Mouse (Mus musculus) heart, adult 2 months (tissue): Measurements from ENCODE around the gene Zfp719.

Experiments
- CTCF ChIP-seq: fragments of 200-600 bp; IDR thresholded peaks from 2 replicates; pipeline ENCODE4 v1.8.1; 2022; ENCODE audit warnings: antibody characterized with exemption, mild to moderate bottlenecking, moderate library complexity
- EP300 ChIP-seq: fragments of 200-500 bp; IDR thresholded peaks from 2 replicates; pipeline ENCODE4 v1.6.1; 2011; ENCODE audit warnings: low read depth, low read length, control low read depth; ENCODE audit not compliant: insufficient read depth
- POLR2A ChIP-seq: fragments of 200-500 bp; IDR thresholded peaks from 2 replicates; pipeline ENCODE4 v1.6.1; 2011; ENCODE audit warnings: mild to moderate bottlenecking, low read depth, low read length, control low read depth; ENCODE audit not compliant: insufficient read depth

DNA sequence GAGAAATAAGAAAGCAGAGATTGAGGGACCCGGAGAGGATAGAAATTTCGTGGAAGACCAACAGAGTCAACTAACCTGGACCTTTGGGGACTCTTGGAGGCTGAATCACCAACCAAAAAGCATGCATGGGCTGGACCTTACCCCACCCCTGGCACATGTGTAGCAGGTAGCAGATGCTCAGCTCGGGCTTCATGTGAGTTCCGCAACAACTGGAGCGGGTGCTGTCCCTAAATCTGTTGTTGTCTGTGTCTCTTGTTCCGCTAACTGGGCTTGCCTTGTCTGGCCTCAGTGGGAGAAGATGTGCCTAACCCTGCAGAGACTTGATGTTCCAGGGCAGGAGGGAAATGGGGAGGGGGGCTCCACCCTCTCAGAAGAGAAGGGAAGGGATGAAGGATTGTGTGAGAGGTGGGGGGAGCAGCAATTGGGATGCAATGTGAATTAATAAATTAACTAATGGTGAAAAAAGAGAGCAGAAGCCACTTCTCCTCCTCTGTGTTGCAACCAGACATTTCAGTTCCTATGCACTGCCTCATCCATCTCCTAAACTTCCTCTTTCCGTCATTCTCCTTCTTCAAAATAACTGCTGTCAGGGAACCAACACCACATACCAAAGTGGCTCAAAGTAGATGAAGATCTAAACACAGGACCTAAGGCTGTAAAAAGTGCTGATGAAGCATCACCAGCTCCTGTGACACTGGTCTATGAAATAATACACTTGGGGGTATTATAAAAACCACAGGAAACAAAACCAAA lies 35.0 kb upstream of the Zfp719 start, which contains the start of gene Cd33:
- TF ChIP-seq POLR2A (no peak), CTCF (no peak), EP300 (no peak)
